8 mouse cellular contexts compared by ENCODE assay signal in the genomic region with DNA sequence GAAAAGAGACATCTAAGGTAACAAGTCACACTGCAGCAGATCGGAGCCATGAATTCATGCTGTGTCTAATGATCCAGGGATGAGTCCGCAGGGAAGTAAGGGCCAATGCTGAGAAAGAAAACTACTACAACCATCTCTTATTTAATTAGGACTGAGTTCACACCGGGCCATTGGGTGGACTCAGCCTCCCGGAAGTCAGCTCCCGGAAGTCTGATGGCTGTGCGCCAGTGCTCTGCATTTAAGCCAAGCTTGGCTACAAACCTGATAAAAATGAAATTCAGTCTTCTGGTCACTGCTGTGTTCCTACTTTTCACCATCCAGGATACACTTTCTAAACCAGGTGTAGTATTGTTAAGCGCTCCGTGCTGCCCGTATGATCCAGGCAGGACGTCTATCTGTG.
DNase-seq lines count a peak whose midpoint lies in the region; ATAC-seq and TF ChIP-seq lines count a peak whose summit lies in the region.
"Had no signal": no experiment of that assay in that cellular context is flagged by ENCODE, and none has a peak within 500 bp of the region (broad histone marks: within the 10 kb centered on the region; RNA-seq: fewer than 3 reads in every experiment).

No protein-coding gene starts in this region.

- H3K4me2 ChIP-seq in liver, postnatal 0 days (ENCODE audit: low read depth, low read length), result no peak overlapping the region
- H3K4me2 ChIP-seq in liver, embryonic 11.5 days, result no peak overlapping the region
- no peak overlapping the region for H3K4me2 ChIP-seq in hindbrain, embryonic 13.5 days

- no peak for TF ChIP-seq EP300 in liver, postnatal 0 days (IDR thresholded peaks at IDR 0.05; ENCODE audit: low read depth)

- ATAC-seq in liver, postnatal 0 days, result no peak
- no peak for ATAC-seq in liver, embryonic 11.5 days (replicated peaks; ENCODE audit: low FRiP score)
- no peak for ATAC-seq in hindbrain, embryonic 13.5 days (ENCODE audit: low FRiP score)

- no peak overlapping the region for H3K9ac ChIP-seq in liver, postnatal 0 days (replicated peaks)
- no peak overlapping the region for H3K9ac ChIP-seq in liver, embryonic 11.5 days (ENCODE audit: low read depth, low read length)
- H3K9ac ChIP-seq in hindbrain, embryonic 13.5 days, result no peak overlapping the region

- no peaks in the 10 kb centered on the region for H3K9me3 ChIP-seq in liver, postnatal 0 days (ENCODE audit: low read length)
- no peaks in the 10 kb centered on the region for H3K9me3 ChIP-seq in liver, embryonic 11.5 days (ENCODE audit: control insufficient read depth, low read length)
- H3K9me3 ChIP-seq in hindbrain, embryonic 13.5 days, result no peaks in the 10 kb centered on the region

- no peak for TF ChIP-seq CTCF in liver, postnatal 0 days (IDR thresholded peaks at IDR 0.05; ENCODE audit: low read depth)
- TF ChIP-seq CTCF in gastrocnemius, adult 2 months (IDR thresholded peaks at IDR 0.05), result no peak

- no peaks in the 10 kb centered on the region for H3K36me3 ChIP-seq in liver, postnatal 0 days (replicated peaks; ENCODE audit: insufficient read depth, low read length)
- H3K36me3 ChIP-seq in liver, embryonic 11.5 days (ENCODE audit: control insufficient read depth, insufficient read depth, low read length), result no peaks in the 10 kb centered on the region
- H3K36me3 ChIP-seq in hindbrain, embryonic 13.5 days, result no peaks in the 10 kb centered on the region

- H3K4me3 ChIP-seq in liver, postnatal 0 days (ENCODE audit: low read depth, low read length), result no peak overlapping the region
- H3K4me3 ChIP-seq in liver, embryonic 11.5 days (ENCODE audit: low read depth, low read length), result no peak overlapping the region
- H3K4me3 ChIP-seq in gastrocnemius, adult 2 months, result no peak overlapping the region; the same call in 1 of the 2 replicates
- no peak overlapping the region for H3K4me3 ChIP-seq in hindbrain, embryonic 13.5 days

- H3K27ac ChIP-seq in liver, postnatal 0 days (ENCODE audit: low read depth), result no peak overlapping the region
- H3K27ac ChIP-seq in liver, embryonic 11.5 days (ENCODE audit: low read depth, low read length), result no peak overlapping the region
- no peak overlapping the region for H3K27ac ChIP-seq in gastrocnemius, adult 2 months
- H3K27ac ChIP-seq in hindbrain, embryonic 13.5 days, result no peak overlapping the region
- H3K27ac ChIP-seq: macrophage had no signal

- H3K4me1 ChIP-seq in liver, postnatal 0 days (ENCODE audit: insufficient read depth), result no peaks in the 10 kb centered on the region
- no peaks in the 10 kb centered on the region for H3K4me1 ChIP-seq in liver, embryonic 11.5 days (replicated peaks; ENCODE audit: control insufficient read depth, insufficient read depth, low read length)
- no peaks in the 10 kb centered on the region for H3K4me1 ChIP-seq in hindbrain, embryonic 13.5 days (replicated peaks)

- DNase-seq in liver, postnatal 0 days, result peak; percentile 21
- DNase-seq in liver, embryonic 11.5 days (ENCODE audit: low spot score), result no peak
- peak; percentile 46 for DNase-seq in gastrocnemius, adult 2 months
- peak; percentile 57 to 76 for DNase-seq in heart, postnatal 14 days
- DNase-seq in lung, postnatal 10 days, result peak; percentile 59
- no peak for DNase-seq in B cell, adult 2 months

- 82% methylated on average over 10 of the region's 10 CpGs for WGBS in liver, postnatal 0 days (ENCODE audit: insufficient replicate concordance)
- 88% methylated on average over 10 of the region's 10 CpGs for WGBS in liver, embryonic 11.5 days
- WGBS in hindbrain, embryonic 13.5 days, result 87% methylated on average over 10 of the region's 10 CpGs

- intact Hi-C loops in gastrocnemius, adult 2 months (cut with DNase I), result no loop called here
- intact Hi-C loops in heart, postnatal 14 days (cut with DNase I), result no loop called here

- H3K27me3 ChIP-seq in liver, postnatal 0 days (ENCODE audit: insufficient read depth, low read length), result no peaks in the 10 kb centered on the region
- H3K27me3 ChIP-seq in liver, embryonic 11.5 days (replicated peaks; ENCODE audit: control insufficient read depth, insufficient read depth, low read length), result no peaks in the 10 kb centered on the region
- H3K27me3 ChIP-seq in hindbrain, embryonic 13.5 days, result no peaks in the 10 kb centered on the region

Comparison
In these comparisons a context has a peak if more than half of its experiments do, and no peak if none do; other contexts are left out.
1. DNase-seq: peak in liver, postnatal 0 days (single experiment), gastrocnemius, adult 2 months (single experiment), heart, postnatal 14 days (2 of 2) and lung, postnatal 10 days (single experiment); none in liver, embryonic 11.5 days (single experiment) and B cell, adult 2 months (0 of 2).